ENCODE assay signal across 18 mouse cellular contexts in the genomic region with DNA sequence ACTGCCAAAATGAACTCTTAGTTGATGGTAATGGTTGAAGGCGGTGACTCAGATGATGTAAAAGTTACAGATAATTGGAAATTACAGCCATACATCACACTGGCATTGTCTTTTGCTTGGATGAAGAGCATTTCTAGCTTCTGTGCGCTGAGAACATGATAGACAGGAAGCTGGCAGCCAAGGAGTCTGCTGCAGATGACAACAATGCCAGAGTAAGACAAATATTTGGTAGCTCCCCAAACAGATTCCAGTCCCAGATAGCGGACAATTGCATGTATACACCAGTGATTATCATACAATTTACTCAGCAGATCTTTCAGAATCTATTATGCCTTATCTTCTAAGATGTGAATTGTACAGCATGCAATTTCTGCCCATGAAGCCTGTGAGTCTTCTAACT.
"Had no signal": no experiment of that assay in that cellular context is flagged by ENCODE, and none has a peak within 500 bp of the region (broad histone marks: within the 10 kb centered on the region; RNA-seq: fewer than 3 reads in every experiment).

No protein-coding gene starts in this region.

- H3K27me3 ChIP-seq: liver, embryonic 12.5 days; lung, embryonic 15.5 days; megakaryocyte, embryonic 14.5 days; midbrain, embryonic 13.5 days; neural tube, embryonic 13.5 days; neural tube, embryonic 15.5 days; stomach, embryonic 15.5 days had no signal

- H3K4me1 ChIP-seq: liver, embryonic 12.5 days; lung, embryonic 15.5 days; megakaryocyte, embryonic 14.5 days; midbrain, embryonic 13.5 days; neural tube, embryonic 13.5 days; neural tube, embryonic 15.5 days; stomach, embryonic 15.5 days had no signal

- H3K4me3 ChIP-seq: liver, embryonic 12.5 days; lung, embryonic 15.5 days; megakaryocyte, embryonic 14.5 days; midbrain, embryonic 13.5 days; myocyte; neural tube, embryonic 13.5 days; neural tube, embryonic 15.5 days; stomach, embryonic 15.5 days had no signal

- ATAC-seq: liver, embryonic 12.5 days; midbrain, embryonic 13.5 days; midbrain, embryonic 16.5 days had no signal

- H3K9ac ChIP-seq: liver, embryonic 12.5 days; liver, embryonic 14.5 days; lung, embryonic 15.5 days; midbrain, embryonic 13.5 days; neural tube, embryonic 13.5 days; neural tube, embryonic 15.5 days; stomach, embryonic 15.5 days had no signal

- H3K9me3 ChIP-seq: liver, embryonic 12.5 days; lung, embryonic 15.5 days; megakaryocyte, embryonic 14.5 days; midbrain, embryonic 13.5 days; neural tube, embryonic 13.5 days; neural tube, embryonic 15.5 days; stomach, embryonic 15.5 days had no signal

- H3K4me2 ChIP-seq: liver, embryonic 12.5 days; lung, embryonic 15.5 days; midbrain, embryonic 11.5 days; midbrain, embryonic 13.5 days; neural tube, embryonic 13.5 days; neural tube, embryonic 15.5 days; stomach, embryonic 15.5 days had no signal

- H3K27ac ChIP-seq: liver, embryonic 12.5 days; liver, embryonic 14.5 days; lung, embryonic 15.5 days; midbrain, embryonic 13.5 days; neural tube, embryonic 13.5 days; neural tube, embryonic 15.5 days; stomach, embryonic 15.5 days; stomach, postnatal 0 days had no signal

- H3K36me3 ChIP-seq: liver, embryonic 12.5 days; lung, embryonic 15.5 days; midbrain, embryonic 13.5 days; neural tube, embryonic 13.5 days; neural tube, embryonic 15.5 days; stomach, embryonic 15.5 days had no signal

- DNase-seq: retina, postnatal 1 day; right cerebral cortex, adult 18-20 months; right cerebral cortex, postnatal 25 days; thymus, adult 2 months; thymus, postnatal 25 days; thymus, postnatal 4 days had no signal
